Mouse (Mus musculus): ENCODE measurements around the gene Fxr1. TPM values are rescaled to one million over a fixed set of nuclear protein-coding genes. Genes with fewer than 3 reads are reported as not detected.

Gene Fxr1
- 59.4 and 61.8 TPM in 2 replicates for polyA plus RNA-seq (2014; fragmentation: Nextera tagmentation; extraction: Ambion mirVana)

DNA sequence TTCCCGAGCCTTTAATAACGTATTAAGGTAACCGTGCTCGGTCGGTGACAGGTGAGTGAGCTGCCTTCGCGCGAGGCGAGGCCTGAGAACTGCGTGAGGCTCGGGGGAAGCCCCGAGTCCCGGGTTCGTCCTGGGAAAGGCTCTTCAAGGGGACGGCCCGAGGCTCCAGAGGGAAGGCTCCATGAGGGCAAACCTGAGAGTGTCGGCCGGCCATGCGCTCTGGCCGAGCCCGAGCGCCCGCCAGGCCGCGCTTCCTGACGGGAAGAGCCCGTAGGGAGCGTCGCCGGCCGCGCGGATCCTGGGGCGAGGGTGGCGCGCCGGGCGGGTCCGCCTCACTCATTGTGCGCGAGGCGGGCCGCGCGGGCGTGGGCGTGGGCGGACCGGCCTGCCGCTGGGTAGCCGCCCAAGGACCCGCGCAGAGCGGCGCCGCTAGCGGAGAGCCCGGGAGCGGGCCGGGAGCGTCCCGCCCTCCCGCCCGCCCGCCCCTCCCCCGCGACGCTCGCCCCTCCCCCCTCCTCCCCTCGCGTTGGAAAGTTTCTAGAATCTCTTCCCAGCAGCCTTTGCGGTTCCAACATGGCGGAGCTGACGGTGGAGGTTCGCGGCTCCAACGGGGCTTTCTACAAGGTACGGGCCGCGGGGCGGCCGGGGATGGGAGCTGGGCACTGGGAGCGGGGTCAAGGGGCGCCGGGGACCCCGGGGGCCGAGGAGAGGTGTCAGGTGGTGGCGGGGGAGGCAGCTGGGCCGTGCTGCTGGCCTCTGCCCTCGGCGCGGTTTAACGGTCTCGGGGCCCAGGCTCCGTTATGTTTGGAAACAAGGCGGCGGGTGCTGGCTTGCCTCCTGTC is at the start of gene Fxr1:
Fxr1 (plus strand) TSS at position 404 of the 842 bp plus-strand sequence.
- H3K4me2 ChIP-seq (replicated peaks; ENCODE audit: low read depth, low read length): peak within 1 kb of the TSS; percentile 64
- H3K27ac ChIP-seq (ENCODE audit: low read length): peak within 1 kb of the TSS; percentile 92
- H3K4me3 ChIP-seq (ENCODE audit: low read depth, low read length): peak within 1 kb of the TSS; percentile 94
- H3K9me3 ChIP-seq (ENCODE audit: control insufficient read depth, low read depth, low read length): no peaks in the 10 kb centered on the region
- H3K9ac ChIP-seq (replicated peaks; ENCODE audit: low read depth, low read length): peak within 1 kb of the TSS; percentile 97
- peaks cover 7% of the 10 kb centered on the region; the same call in 1 of the 2 replicates for H3K4me1 ChIP-seq (ENCODE audit: control insufficient read depth, insufficient read depth, low read length)
- ATAC-seq (ENCODE audit: insufficient number of reproducible peaks, insufficient read depth, low FRiP score, low read depth): peak; percentile 99
- H3K36me3 ChIP-seq (ENCODE audit: control insufficient read depth, insufficient read depth, low read length): no peaks in the 10 kb centered on the region
- under 1% methylated on average over 85 of the region's 97 CpGs for WGBS
- H3K27me3 ChIP-seq (ENCODE audit: control insufficient read depth, insufficient read depth, low read length): no peaks in the 10 kb centered on the region

GRCm38 (mm10) chr3:33979395-33979794 is 40.3 kb upstream of the Fxr1 start:
- Histone ChIP-seq H3K4me2 (replicated peaks; ENCODE audit: low read depth, low read length) (no peak overlapping the region), H3K4me1 (ENCODE audit: control insufficient read depth, insufficient read depth, low read length) (no peaks in the 10 kb centered on the region), H3K9ac (replicated peaks; ENCODE audit: low read depth, low read length) (no peak overlapping the region), H3K36me3 (ENCODE audit: control insufficient read depth, insufficient read depth, low read length) (no peaks in the 10 kb centered on the region), H3K4me3 (ENCODE audit: low read depth, low read length) (no peak overlapping the region), H3K9me3 (ENCODE audit: control insufficient read depth, low read depth, low read length) (no peaks in the 10 kb centered on the region), H3K27me3 (ENCODE audit: control insufficient read depth, insufficient read depth, low read length) (no peaks in the 10 kb centered on the region), H3K27ac (ENCODE audit: low read length) (no peak overlapping the region)
- ATAC-seq (ENCODE audit: insufficient number of reproducible peaks, insufficient read depth, low FRiP score, low read depth): no peak
- 64% methylated on average over 6 of the region's 6 CpGs for WGBS

DNA sequence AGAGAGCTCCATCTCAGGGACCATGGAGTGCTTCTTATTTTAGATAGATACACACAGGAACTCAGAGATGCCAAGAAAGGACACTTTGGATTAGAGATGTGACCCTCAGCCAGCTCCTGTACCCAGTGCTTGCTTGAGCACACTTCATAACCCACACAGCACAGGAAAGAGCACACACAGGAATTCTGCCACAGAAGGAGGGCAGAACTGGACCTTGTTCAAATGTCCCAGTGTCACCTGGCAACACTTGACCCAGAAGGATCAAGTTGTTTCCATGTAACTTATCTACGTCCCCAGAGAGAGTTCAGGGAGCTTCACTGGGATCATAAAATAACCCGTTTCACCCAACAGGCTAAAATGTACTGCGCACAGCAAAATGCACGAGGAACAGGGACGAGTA is 37.0 kb upstream of the Fxr1 start:
- Histone ChIP-seq H3K27ac (ENCODE audit: low read length) (no peak overlapping the region), H3K27me3 (ENCODE audit: control insufficient read depth, insufficient read depth, low read length) (no peaks in the 10 kb centered on the region), H3K4me1 (ENCODE audit: control insufficient read depth, insufficient read depth, low read length) (no peaks in the 10 kb centered on the region), H3K9me3 (ENCODE audit: control insufficient read depth, low read depth, low read length) (no peaks in the 10 kb centered on the region), H3K4me2 (replicated peaks; ENCODE audit: low read depth, low read length) (no peak overlapping the region), H3K9ac (replicated peaks; ENCODE audit: low read depth, low read length) (no peak overlapping the region), H3K36me3 (ENCODE audit: control insufficient read depth, insufficient read depth, low read length) (no peaks in the 10 kb centered on the region), H3K4me3 (ENCODE audit: low read depth, low read length) (no peak overlapping the region)
- ATAC-seq (ENCODE audit: insufficient number of reproducible peaks, insufficient read depth, low FRiP score, low read depth): no peak
- WGBS: 87% methylated on average over 5 of the region's 5 CpGs

GRCm38 (mm10) chr3:33989302-33989701 is 30.4 kb upstream of the Fxr1 start:
- no peak for ATAC-seq (ENCODE audit: insufficient number of reproducible peaks, insufficient read depth, low FRiP score, low read depth)
- no peak overlapping the region for H3K9ac ChIP-seq (replicated peaks; ENCODE audit: low read depth, low read length)
- H3K4me2 ChIP-seq (replicated peaks; ENCODE audit: low read depth, low read length): no peak overlapping the region
- H3K27ac ChIP-seq (ENCODE audit: low read length): no peak overlapping the region
- WGBS: 68% methylated on average over 8 of the region's 8 CpGs
- H3K4me3 ChIP-seq (ENCODE audit: low read depth, low read length): no peak overlapping the region
- H3K27me3 ChIP-seq (ENCODE audit: control insufficient read depth, insufficient read depth, low read length): no peaks in the 10 kb centered on the region
- H3K4me1 ChIP-seq (ENCODE audit: control insufficient read depth, insufficient read depth, low read length): no peaks in the 10 kb centered on the region
- H3K9me3 ChIP-seq (ENCODE audit: control insufficient read depth, low read depth, low read length): no peaks in the 10 kb centered on the region
- H3K36me3 ChIP-seq (ENCODE audit: control insufficient read depth, insufficient read depth, low read length): no peaks in the 10 kb centered on the region

DNA sequence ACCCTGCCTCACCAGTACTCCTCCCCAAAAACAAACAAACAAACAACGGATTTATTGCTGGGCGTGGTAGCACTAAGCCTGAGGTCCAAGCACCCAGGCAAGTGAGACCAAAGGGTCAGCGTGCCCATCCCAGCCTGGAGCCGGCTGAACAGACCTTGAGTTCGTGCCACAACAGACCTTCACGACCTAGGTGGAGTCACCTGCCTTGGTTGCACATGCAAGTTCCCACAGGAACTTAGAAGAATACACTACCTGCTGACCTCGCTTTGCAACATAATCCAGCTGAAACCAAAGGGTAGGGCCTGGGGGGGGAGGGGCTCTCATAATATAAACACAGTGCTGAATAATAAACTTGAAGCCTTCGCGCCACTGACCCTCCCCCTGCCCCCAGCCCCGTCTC is 29.3 kb upstream of the Fxr1 start:
- Histone ChIP-seq H3K4me3 (ENCODE audit: low read depth, low read length) (no peak overlapping the region), H3K36me3 (ENCODE audit: control insufficient read depth, insufficient read depth, low read length) (no peaks in the 10 kb centered on the region), H3K4me2 (replicated peaks; ENCODE audit: low read depth, low read length) (no peak overlapping the region), H3K27me3 (ENCODE audit: control insufficient read depth, insufficient read depth, low read length) (no peaks in the 10 kb centered on the region), H3K9ac (replicated peaks; ENCODE audit: low read depth, low read length) (no peak overlapping the region), H3K27ac (ENCODE audit: low read length) (no peak overlapping the region), H3K4me1 (ENCODE audit: control insufficient read depth, insufficient read depth, low read length) (no peaks in the 10 kb centered on the region), H3K9me3 (ENCODE audit: control insufficient read depth, low read depth, low read length) (no peaks in the 10 kb centered on the region)
- WGBS: 66% methylated on average over 10 of the region's 10 CpGs
- no peak for ATAC-seq (ENCODE audit: insufficient number of reproducible peaks, insufficient read depth, low FRiP score, low read depth)

DNA sequence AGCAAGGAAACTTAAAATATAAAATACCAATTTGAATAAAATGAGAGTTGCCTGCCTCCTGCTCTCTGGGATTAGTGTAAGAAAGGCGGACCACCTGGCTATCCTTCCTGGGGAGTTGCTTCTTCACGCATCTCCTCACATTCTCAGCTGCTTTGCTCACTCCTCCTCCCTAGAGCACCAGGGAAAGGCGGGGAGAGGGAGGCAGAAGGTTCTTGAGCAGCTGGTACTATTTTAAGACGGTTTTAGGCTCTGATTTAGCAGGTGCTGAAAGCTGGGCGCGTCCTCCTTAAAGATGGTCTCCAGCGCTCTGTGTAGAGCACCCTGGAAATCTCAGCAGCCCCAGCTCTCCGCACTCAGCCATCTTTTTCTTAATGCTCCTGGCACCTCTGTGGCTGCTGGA is 28.8 kb upstream of the Fxr1 start:
- Histone ChIP-seq H3K36me3 (ENCODE audit: control insufficient read depth, insufficient read depth, low read length) (no peaks in the 10 kb centered on the region), H3K9me3 (ENCODE audit: control insufficient read depth, low read depth, low read length) (no peaks in the 10 kb centered on the region), H3K4me1 (ENCODE audit: control insufficient read depth, insufficient read depth, low read length) (no peaks in the 10 kb centered on the region), H3K27me3 (ENCODE audit: control insufficient read depth, insufficient read depth, low read length) (no peaks in the 10 kb centered on the region), H3K27ac (ENCODE audit: low read length) (no peak overlapping the region), H3K4me2 (replicated peaks; ENCODE audit: low read depth, low read length) (no peak overlapping the region), H3K9ac (replicated peaks; ENCODE audit: low read depth, low read length) (no peak overlapping the region), H3K4me3 (ENCODE audit: low read depth, low read length) (no peak overlapping the region)
- WGBS: 66% methylated on average over 8 of the region's 8 CpGs
- ATAC-seq (ENCODE audit: insufficient number of reproducible peaks, insufficient read depth, low FRiP score, low read depth): no peak

DNA sequence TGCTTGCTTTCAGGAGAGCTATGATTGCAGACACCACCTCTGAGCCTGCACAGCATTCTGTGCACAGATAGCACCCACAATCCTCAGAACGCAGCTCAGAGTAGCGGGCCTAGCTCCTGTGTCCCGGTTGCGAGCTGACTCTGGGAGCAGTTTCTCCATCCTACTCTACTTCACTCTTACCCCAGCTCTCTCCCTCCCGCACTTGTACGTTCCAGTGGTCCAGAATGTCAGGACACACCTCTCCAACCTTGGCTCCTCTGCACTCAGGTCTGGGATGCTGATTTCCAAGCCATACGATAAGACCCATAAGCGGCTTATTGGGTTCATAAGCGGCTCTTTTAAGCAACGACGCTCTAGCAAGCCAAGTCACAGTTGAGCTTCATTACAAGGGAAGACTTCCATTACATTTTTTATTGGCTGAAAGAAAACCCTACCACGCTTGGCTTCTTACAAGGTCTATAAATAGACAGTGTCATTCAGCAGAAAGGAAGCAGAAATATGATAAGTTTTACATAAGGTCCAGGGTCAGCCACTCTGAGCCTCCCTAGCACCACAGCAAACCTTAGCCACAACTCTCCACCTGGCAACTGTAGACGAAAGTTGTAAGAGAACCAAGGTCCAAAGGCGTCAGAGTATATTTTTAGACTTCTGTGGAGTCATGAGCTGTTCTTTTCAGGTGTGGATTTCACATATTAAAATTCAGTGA is 26.2 kb upstream of the Fxr1 start:
- no peaks in the 10 kb centered on the region for H3K9me3 ChIP-seq (ENCODE audit: control insufficient read depth, low read depth, low read length)
- 87% methylated on average over 14 of the region's 14 CpGs for WGBS
- no peaks in the 10 kb centered on the region for H3K36me3 ChIP-seq (ENCODE audit: control insufficient read depth, insufficient read depth, low read length)
- H3K4me3 ChIP-seq (ENCODE audit: low read depth, low read length): no peak overlapping the region
- no peak overlapping the region for H3K9ac ChIP-seq (replicated peaks; ENCODE audit: low read depth, low read length)
- H3K4me1 ChIP-seq (ENCODE audit: control insufficient read depth, insufficient read depth, low read length): no peaks in the 10 kb centered on the region
- H3K4me2 ChIP-seq (replicated peaks; ENCODE audit: low read depth, low read length): no peak overlapping the region
- H3K27me3 ChIP-seq (ENCODE audit: control insufficient read depth, insufficient read depth, low read length): no peaks in the 10 kb centered on the region
- H3K27ac ChIP-seq (ENCODE audit: low read length): no peak overlapping the region
- no peak for ATAC-seq (ENCODE audit: insufficient number of reproducible peaks, insufficient read depth, low FRiP score, low read depth)

DNA sequence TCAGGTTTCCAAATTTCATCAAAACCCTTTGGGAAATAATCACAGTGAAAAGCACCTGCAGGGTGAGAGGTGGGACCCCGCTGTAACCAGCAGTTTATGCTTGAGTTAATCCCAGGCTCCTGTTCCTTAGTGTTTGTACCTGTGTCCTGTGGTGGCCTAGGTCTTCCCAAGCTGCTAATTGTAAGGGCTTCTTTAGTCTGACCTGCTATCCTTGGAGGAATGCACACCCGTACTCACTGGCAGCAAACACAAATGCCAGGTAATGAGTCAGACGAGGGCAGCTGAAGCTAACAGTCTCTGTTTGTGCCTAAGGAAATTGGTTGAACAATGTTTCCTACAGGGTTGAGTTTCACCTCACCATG is 25.6 kb upstream of the Fxr1 start:
- no peaks in the 10 kb centered on the region for H3K27me3 ChIP-seq (ENCODE audit: control insufficient read depth, insufficient read depth, low read length)
- H3K27ac ChIP-seq (ENCODE audit: low read length): no peak overlapping the region
- H3K9me3 ChIP-seq (ENCODE audit: control insufficient read depth, low read depth, low read length): no peaks in the 10 kb centered on the region
- H3K4me2 ChIP-seq (replicated peaks; ENCODE audit: low read depth, low read length): no peak overlapping the region
- ATAC-seq (ENCODE audit: insufficient number of reproducible peaks, insufficient read depth, low FRiP score, low read depth): no peak
- H3K36me3 ChIP-seq (ENCODE audit: control insufficient read depth, insufficient read depth, low read length): no peaks in the 10 kb centered on the region
- WGBS: 74% methylated on average over 3 of the region's 3 CpGs
- no peaks in the 10 kb centered on the region for H3K4me1 ChIP-seq (ENCODE audit: control insufficient read depth, insufficient read depth, low read length)
- H3K4me3 ChIP-seq (ENCODE audit: low read depth, low read length): no peak overlapping the region
- no peak overlapping the region for H3K9ac ChIP-seq (replicated peaks; ENCODE audit: low read depth, low read length)

Data from stomach, embryonic 14.5 days (tissue).